Mouse (Mus musculus) telencephalon, adult 2 months (tissue): ENCODE measurements at regions not wholly inside any gene's neighbourhood (a gene's known extent, or its start where the extent isn't known, plus 50 kb on each side); places are given as distances from the start of the nearest gene placed in this dataset.

Experiments used
- DNase-seq: peaks from one replicate; pipeline ENCODE4 v3.0.0-alpha.2; 2011; ENCODE audit warnings: low read depth, low spot score

- DNase-seq = no peak
Observed at GRCm38 (mm10) chr3:147041201-147041600, 189.0 kb downstream of the Ttll7 start.

GRCm38 (mm10) chr3:147042911-147043310 lies 190.7 kb downstream of the Ttll7 start:
- DNase-seq = no peak

DNA sequence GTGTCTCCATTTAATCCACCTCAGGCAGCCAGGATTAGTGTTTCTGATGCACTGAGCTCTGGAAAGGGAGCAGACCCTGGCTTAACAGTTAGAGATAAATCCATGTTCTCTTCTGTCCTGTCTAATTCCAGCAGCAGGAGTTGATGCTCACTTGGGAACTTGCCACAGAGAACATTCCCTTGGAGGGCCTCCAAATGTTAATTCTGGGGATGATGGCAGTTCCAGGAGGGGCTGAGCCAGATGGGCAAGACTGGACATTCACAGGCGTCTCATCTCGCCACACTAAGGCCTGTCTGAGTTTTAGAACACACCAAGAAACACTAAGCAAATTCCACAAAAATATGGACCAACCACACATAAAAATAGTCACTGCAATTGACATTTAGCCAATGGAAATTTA lies 194.5 kb downstream of the Ttll7 start:
- no peak for DNase-seq

DNA sequence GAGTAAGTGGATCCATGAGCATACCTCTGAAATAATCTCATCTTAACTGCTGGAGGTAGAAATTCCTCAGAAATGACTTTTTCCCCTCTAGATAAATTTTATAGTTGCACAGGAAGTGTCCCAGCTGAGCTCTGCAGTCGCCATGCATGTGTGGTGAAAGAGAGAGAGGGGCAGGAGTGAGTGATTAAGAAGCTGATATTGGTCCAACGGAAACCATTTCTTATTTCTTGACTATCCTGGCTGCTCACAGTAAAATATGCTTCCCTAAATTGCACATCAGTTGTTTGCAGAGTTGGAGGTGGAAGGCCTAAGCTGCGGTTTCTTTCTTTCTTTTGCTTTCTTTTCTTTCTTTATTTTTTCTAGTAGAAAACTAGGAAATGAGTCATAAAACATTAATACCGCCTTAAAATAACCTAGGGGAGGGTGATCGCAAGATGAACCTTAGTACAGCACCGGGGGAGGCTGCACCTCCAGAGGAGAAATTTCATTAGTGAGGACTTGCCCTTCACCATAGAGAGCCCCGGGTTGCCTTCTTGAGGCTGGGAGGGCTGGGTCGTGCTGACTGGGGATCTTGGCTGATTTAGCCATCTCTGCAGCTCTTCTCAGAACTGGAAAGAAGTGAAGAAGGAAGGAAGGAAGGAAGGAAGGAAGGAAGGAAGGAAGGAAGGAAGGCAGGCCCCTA lies 202.1 kb downstream of the Ttll7 start:
- no peak for DNase-seq

DNA sequence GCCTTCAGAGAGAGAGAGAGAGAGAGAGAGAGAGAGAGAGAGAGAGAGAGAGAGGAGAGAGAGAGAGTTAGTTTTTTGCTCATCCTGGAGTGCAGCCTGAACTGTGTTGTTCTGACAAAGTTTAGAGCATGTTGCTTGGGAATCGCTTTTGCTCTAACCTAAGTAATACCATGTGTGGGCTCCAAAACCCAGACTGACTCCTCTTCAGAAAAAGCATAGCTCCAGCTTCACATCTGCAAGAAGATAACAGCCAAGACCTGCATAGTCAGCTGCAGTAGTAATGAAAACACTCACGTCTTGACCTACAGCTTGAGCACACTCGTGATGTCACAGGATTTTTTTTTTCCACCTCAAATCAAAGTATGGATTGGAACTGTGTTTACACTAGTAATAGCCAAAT lies 205.7 kb downstream of the Ttll7 start:
- DNase-seq = no peak

DNA sequence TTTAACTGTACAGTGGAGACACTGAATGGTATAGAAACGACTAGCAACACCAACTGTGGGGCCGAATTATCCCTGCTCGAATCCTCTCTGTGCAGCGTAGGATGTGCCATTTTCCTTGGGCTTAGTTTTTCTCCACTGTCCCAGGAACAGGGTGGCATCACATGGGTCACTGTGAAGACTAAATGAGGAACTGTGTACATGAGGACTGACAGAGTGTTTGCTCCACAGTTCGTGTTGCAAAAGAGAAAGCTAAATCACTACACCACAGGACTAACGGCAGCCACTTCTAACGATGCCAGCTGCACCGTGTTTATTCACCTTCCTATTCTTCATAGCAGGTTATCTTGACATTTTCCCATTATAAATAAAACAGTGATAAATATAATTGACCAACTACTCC lies 208.5 kb downstream of the Ttll7 start:
- DNase-seq = no peak

- no peak for DNase-seq
Observed at GRCm38 (mm10) chr3:147062451-147062850, 210.3 kb downstream of the Ttll7 start.

- DNase-seq = peak; percentile 63
Observed at GRCm38 (mm10) chr3:147063578-147064442, 211.6 kb downstream of the Ttll7 start.

GRCm38 (mm10) chr3:147064443-147064868 lies 212.3 kb downstream of the Ttll7 start:
- DNase-seq = no peak

DNA sequence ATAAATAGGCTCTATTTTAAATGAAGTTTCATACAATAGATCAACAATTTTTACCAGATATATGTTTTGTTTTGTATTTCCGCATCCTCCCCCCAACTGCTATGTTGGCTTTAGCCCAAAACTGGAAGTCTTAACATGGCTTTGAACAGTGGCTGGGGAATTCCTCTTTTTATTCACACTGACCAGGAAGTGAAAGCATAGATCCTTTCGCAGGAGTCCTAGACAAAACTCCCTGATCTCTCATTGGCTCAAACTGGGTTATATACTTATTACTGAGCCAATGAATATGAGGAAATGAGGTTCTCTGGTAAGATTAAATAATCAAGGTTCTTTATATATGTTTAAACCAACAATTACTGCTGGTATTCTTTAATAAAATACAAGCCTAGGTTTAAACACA lies 218.8 kb downstream of the Ttll7 start:
- no peak for DNase-seq

DNA sequence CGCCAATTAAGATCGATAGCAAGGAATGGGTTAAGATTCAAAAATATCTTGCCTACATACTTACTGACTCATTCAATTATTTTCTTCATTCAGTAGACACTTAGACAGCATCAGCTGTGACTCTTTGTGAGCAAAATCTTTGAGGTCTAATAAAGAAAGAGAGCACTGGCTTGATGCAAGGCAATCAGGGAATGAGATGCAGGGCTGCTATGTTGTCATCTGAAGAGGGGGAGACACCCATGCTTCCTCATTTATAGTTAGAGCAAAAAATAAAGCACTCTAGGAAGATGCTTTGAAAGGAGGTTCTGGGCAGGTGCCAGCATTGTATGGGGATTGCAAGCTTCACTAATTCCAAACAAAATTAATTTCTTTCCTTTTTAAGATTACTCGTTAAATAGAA lies 228.0 kb downstream of the Ttll7 start:
- DNase-seq = no peak

- DNase-seq = no peak
Observed at GRCm38 (mm10) chr3:147080768-147081448, 228.7 kb downstream of the Ttll7 start.

DNA sequence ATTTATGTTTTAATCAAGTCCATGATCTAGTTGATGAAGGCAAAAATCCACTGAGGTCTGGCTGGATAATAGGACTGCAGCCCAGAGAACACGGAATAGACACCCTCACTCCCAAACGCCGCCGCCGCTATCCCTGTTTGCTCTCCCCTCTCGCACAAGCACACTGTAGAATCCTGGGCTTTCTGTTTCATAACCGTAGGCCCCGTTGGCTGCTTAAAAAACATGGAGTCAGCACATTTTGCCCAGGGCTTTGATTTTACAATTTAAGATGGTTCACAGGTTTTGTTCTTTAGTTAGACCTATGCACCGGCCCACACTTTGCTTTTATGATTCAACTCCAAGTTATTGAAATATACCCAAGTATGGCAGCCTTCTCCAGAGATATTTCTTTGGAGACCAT lies 229.6 kb downstream of the Ttll7 start:
- DNase-seq = no peak

DNA sequence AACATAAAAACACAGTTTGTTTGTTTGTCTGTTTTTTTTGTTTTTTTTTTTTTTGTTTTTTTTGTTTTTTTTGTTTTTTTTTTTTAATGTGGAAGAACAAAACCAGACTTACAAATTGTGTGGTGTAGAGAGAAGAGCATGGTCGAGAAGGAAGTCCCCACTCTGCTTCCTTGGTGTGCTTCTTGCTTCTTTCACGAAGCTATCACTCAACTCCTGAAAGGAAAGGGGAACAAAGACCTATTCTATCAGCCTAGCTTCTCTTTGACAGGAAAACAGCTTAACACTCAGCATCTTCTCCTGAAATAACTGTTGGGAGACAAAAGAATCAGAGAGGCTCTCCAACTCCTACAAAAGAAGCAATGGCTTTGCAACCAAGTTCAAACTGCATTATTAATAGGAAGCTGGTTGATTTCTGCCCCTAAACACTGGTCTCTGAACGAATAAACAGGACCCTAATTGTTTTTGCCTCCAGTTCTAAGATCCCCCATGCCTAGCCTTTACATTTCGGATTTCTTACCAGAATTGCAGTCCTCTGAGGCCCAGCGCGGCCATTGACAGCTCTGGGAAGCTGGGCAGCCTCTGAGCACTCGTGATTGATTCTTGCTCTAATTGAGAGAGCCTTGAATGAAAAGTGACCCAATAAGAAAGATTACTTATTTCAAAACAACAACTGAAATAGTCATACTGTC lies 230.2 kb downstream of the Ttll7 start:
- no peak for DNase-seq

DNA sequence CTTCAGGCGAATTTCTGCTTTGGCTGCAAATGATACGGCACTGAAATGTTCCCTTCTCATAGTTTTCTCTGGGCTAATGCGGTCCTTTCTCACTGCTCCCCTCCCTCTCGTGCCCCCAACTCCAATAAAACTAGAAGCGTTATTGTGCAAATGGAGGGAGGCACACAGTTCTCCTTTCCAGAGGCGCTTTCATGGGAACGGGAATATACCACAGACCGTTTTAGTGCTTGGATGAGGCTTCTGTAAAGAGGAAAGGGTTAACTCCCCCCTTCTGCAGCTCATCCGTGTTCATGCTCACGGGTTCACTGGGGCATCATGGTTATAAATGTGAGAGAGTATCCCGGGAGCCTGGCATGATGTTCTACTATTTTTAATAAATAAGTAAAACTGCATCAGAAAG lies 231.2 kb downstream of the Ttll7 start:
- DNase-seq = no peak

DNA sequence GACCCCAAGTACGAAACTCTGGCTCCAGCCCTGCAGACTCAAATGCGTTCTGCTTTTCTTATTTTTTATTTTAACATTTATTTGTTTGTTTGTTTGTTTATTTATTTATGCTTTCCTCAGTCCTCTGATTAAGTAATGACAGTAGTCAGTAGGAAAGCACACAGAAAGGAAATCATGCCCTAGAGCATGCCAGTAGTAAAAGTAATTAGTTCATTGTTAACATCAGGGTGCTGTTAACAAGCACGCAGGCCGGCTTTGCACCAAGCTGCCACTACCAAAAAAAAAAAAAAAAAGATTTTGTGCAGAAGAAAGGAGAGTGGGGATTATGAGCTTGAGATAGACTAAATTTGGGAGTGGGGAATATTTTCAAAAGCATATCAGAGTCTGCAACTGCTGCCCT lies 231.7 kb downstream of the Ttll7 start:
- DNase-seq = no peak

DNA sequence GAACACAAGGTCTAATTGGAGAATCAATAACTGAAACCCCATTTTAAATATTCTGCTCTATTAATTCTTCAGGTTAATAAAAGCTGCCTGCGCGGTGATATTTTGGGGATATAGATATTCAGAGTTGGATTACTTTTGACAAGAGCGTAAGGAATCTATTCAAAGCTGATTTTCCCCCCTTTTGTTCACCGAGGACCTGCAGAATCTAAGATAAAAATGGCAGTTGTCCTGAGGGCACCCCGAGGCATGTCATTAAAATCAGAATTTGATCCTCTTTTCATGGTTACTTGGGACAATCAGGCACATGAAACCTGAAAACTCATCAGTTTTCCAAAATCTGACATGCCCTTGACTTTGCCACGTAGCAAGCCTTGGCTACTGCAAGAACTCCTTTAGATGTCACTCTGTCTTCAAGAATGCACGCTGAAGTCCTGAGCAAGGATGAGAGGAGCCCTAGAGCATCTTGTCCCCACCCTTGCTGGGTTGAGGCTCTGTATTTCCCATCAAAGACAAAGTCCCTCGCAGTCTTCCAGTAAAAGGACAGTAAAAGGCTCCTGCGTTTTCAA lies 232.5 kb downstream of the Ttll7 start:
- DNase-seq = no peak

GRCm38 (mm10) chr3:147088171-147088570 lies 236.0 kb downstream of the Ttll7 start:
- DNase-seq = no peak

GRCm38 (mm10) chr3:147089716-147090115 lies 237.5 kb downstream of the Ttll7 start:
- DNase-seq = no peak

- DNase-seq = peak; percentile 33
Observed at GRCm38 (mm10) chr3:147092188-147093075, 240.3 kb downstream of the Ttll7 start.

GRCm38 (mm10) chr3:147093076-147093380 lies 240.9 kb downstream of the Ttll7 start:
- no peak for DNase-seq
